Mouse (Mus musculus) thymus, postnatal 25 days (tissue): Measurements from ENCODE around the gene Fam160a1.

ENCODE experiments used
- DNase-seq: peaks from one replicate; pipeline ENCODE4 v3.0.0; 2022

The Fam160a1 gene

DNA sequence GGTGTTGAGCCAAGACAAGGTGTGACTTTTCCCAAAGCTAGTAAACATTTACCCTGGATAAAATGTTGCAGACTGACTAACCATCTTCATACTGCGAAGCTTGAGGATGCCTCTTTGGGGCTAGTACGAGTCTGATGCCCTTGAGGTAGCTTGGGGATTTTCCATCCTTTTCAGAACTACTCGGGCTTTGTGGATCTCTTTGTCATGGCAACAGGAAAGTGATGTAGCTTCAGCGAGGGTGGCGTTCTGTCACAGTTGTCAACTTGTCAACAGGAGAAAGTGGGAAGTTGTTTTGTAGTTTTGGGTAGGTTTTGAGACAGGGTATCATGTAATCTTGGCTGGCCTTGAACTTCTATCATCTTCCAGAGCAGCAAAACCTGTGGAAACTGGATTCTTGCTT, 197.7 kb downstream of the Fam160a1 start:
- no peak for DNase-seq

GRCm38 (mm10) chr3:85618885-85619284, 198.2 kb downstream of the Fam160a1 start:
- no peak for DNase-seq

DNA sequence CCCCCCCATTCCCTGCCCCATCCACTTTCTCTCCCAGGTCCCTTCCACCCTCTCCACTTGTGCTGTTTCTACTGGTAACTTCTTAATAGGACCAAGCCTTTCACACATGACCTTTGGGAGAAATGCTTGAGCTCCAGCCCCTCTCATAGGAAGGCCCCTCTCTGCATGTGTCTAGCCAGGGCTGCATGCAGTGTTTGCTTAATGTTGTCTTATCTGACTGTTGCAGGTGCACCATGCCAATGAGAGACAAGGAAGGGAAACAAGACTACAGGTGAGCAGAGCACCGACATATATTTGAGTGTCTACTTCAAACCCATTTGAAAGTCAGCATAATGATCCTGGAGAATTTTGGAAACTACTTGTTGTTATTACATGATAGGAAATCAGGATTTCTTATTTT, 200.7 kb downstream of the Fam160a1 start:
- no peak for DNase-seq
